Mouse (Mus musculus) neural tube, embryonic 12.5 days (tissue): ENCODE data around the gene Lin9. TPM values are rescaled to one million over a fixed set of nuclear protein-coding genes. Genes with fewer than 3 reads are reported as not detected.
"Not testable (repeated sequence)": the region's sequence is repeated elsewhere in the genome, so short reads cannot be mapped to it uniquely, and the experiment has no call there.

Source experiments
- ATAC-seq: fragments of 200-750 bp; cut with Nextera tagmentation; 2 replicates; pipeline ENCODE4 v1.8.0; 2017; ENCODE audit warnings: low read depth, mild to moderate bottlenecking, moderate TSS enrichment, moderate library complexity; ENCODE audit not compliant: low FRiP score
- H3K27ac ChIP-seq: fragments of 300-500 bp; sonication (generic); 2 replicates; pipeline ENCODE4 v1.5.1; 2016
- H3K27me3 ChIP-seq: fragments of 300-500 bp; sonication (generic); replicated peaks from 2 replicates; pipeline ENCODE4 v1.6.1; 2016; ENCODE audit warnings: mild to moderate bottlenecking
- H3K36me3 ChIP-seq: fragments of 300-500 bp; sonication (generic); 2 replicates; pipeline ENCODE4 v1.6.1; 2016; ENCODE audit warnings: mild to moderate bottlenecking
- H3K4me1 ChIP-seq: fragments of 300-500 bp; sonication (generic); 2 replicates; pipeline ENCODE4 v1.6.1; 2016
- H3K4me2 ChIP-seq: fragments of 300-500 bp; sonication (generic); replicated peaks from 2 replicates; pipeline ENCODE4 v1.6.1; 2016; ENCODE audit warnings: mild to moderate bottlenecking
- H3K4me3 ChIP-seq: fragments of 300-500 bp; sonication (generic); 2 replicates; pipeline ENCODE4 v1.5.1; 2016
- H3K9ac ChIP-seq: fragments of 300-500 bp; sonication (generic); 2 replicates; pipeline ENCODE4 v1.6.1; 2016; ENCODE audit warnings: mild to moderate bottlenecking
- H3K9me3 ChIP-seq: fragments of 300-500 bp; sonication (generic); 2 replicates; pipeline ENCODE4 v1.6.1; 2016; ENCODE audit warnings: mild to moderate bottlenecking
- WGBS: fragments of 180-500 bp; shearing (Covaris S2); methylation state at CpG from one replicate; pipeline ENCODE4 v1.1.7; 2016; 5-methylcytosine and 5-hydroxymethylcytosine counted together
- polyA plus RNA-seq: library from polyadenylated mRNA; unstranded; fragments of >200 nt; fragmentation: Nextera tagmentation; extraction: Ambion mirVana; gene quantifications from 2 replicates; pipeline ENCODE4 v1.2.1, GENCODE M21; 2016

Gene Lin9
- polyA plus RNA-seq, result 17.2 and 20.2 TPM in 2 replicates

GRCm38 (mm10) chr1:180641137-180641517 is at the start of gene Lin9:
TSS of gene Lin9 (plus strand) at chr1:180641150.
- no peaks in the 10 kb centered on the region for H3K9me3 ChIP-seq
- peak within 1 kb of the TSS; percentile 91 for H3K4me2 ChIP-seq
- H3K4me1 ChIP-seq, result peaks cover 19% of the 10 kb centered on the region
- H3K27me3 ChIP-seq, result no peaks in the 10 kb centered on the region
- no peaks in the 10 kb centered on the region for H3K36me3 ChIP-seq
- peak within 1 kb of the TSS; percentile 96 for H3K9ac ChIP-seq
- H3K27ac ChIP-seq, result peak within 1 kb of the TSS; percentile 75
- ATAC-seq, result peak; percentile 91
- peak within 1 kb of the TSS; percentile 97 for H3K4me3 ChIP-seq
- 0% methylated on average over 47 of the region's 47 CpGs for WGBS

DNA sequence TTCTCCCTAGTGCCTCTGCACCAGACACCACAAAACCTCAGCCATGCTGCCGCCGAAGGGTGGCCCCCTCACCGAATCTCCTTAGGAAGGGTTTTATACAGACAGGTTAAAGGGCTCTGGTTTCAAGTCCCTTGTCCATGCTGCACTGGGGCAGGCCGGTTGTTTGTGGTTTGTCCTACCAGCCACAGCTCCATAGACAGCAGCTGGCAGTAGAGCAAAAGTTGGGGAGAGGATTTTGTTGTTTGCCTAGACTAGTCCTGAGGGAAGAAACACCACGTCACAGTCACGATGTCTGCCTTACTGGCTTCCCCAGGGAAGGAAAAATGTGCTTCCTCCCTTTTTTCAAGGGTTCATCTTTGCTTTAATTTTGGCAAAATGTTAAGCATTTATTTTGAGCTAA is 40.4 kb upstream of the Lin9 start:
- H3K4me1 ChIP-seq, result no peaks in the 10 kb centered on the region
- H3K9me3 ChIP-seq, result no peaks in the 10 kb centered on the region
- no peaks in the 10 kb centered on the region for H3K27me3 ChIP-seq
- 95% methylated on average over 6 of the region's 6 CpGs for WGBS
- no peak overlapping the region for H3K4me3 ChIP-seq
- ATAC-seq, result no peak
- no peak overlapping the region for H3K4me2 ChIP-seq
- H3K36me3 ChIP-seq, result peaks cover 91% of the 10 kb centered on the region
- H3K27ac ChIP-seq, result no peak overlapping the region
- H3K9ac ChIP-seq, result no peak overlapping the region

GRCm38 (mm10) chr1:180601806-180602205 is 39.1 kb upstream of the Lin9 start:
- Histone ChIP-seq H3K9me3 (no peaks in the 10 kb centered on the region), H3K9ac (no peak overlapping the region), H3K4me2 (no peak overlapping the region), H3K27me3 (no peaks in the 10 kb centered on the region), H3K36me3 (peaks cover 82% of the 10 kb centered on the region), H3K4me1 (no peaks in the 10 kb centered on the region), H3K27ac (no peak overlapping the region), H3K4me3 (no peak overlapping the region)
- no peak for ATAC-seq
- 92% methylated on average over 6 of the region's 6 CpGs for WGBS

- Histone ChIP-seq H3K4me3 (no peak overlapping the region), H3K9ac (no peak overlapping the region), H3K27ac (no peak overlapping the region), H3K36me3 (peaks cover 54% of the 10 kb centered on the region), H3K27me3 (no peaks in the 10 kb centered on the region), H3K4me1 (no peaks in the 10 kb centered on the region), H3K4me2 (no peak overlapping the region), H3K9me3 (no peaks in the 10 kb centered on the region)
- no peak for ATAC-seq
- 75% methylated on average over 4 of the region's 4 CpGs for WGBS
Measured at GRCm38 (mm10) chr1:180604579-180604978, 36.4 kb upstream of the Lin9 start.

- H3K9ac ChIP-seq, result no peak overlapping the region
- H3K27me3 ChIP-seq, result no peaks in the 10 kb centered on the region
- no peak overlapping the region for H3K4me3 ChIP-seq
- no peak for ATAC-seq
- no peaks in the 10 kb centered on the region for H3K9me3 ChIP-seq
- H3K36me3 ChIP-seq, result peaks cover 39% of the 10 kb centered on the region
- no peak overlapping the region for H3K4me2 ChIP-seq
- 62% methylated on average over 3 of the region's 3 CpGs for WGBS
- no peak overlapping the region for H3K27ac ChIP-seq
- no peaks in the 10 kb centered on the region for H3K4me1 ChIP-seq
Measured at GRCm38 (mm10) chr1:180606106-180606505, 34.8 kb upstream of the Lin9 start.

GRCm38 (mm10) chr1:180606796-180607577 is 34.0 kb upstream of the Lin9 start:
- ATAC-seq, result no peak
- H3K9me3 ChIP-seq, result peaks cover 5% of the 10 kb centered on the region
- WGBS, result 67% methylated on average over 10 of the region's 10 CpGs
- H3K27me3 ChIP-seq, result no peaks in the 10 kb centered on the region
- H3K27ac ChIP-seq, result no peak overlapping the region
- no peak overlapping the region for H3K9ac ChIP-seq
- no peaks in the 10 kb centered on the region for H3K4me1 ChIP-seq
- no peak overlapping the region for H3K4me2 ChIP-seq
- H3K4me3 ChIP-seq, result no peak overlapping the region
- peaks cover 30% of the 10 kb centered on the region for H3K36me3 ChIP-seq

DNA sequence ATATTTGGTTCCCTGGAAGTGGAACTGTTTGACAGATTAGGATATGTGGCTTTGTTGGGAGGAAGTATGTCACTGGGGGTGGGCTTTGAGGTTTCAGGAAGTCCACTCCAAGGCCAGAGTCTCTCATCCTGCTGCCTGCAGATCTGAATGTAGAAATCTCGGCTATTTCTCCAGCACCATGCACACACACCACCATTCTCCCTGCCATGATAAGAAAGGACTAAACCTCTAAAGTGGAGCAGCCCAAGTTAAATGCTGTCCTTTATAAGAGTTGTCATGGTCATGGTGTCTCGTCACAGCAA is 33.4 kb upstream of the Lin9 start:
- Histone ChIP-seq H3K9ac (no peak overlapping the region), H3K4me3 (no peak overlapping the region), H3K4me2 (no peak overlapping the region), H3K27ac (no peak overlapping the region), H3K4me1 (no peaks in the 10 kb centered on the region), H3K36me3 (peaks cover 24% of the 10 kb centered on the region), H3K27me3 (no peaks in the 10 kb centered on the region), H3K9me3 (peaks cover 5% of the 10 kb centered on the region)
- ATAC-seq, result no peak
- 92% methylated on average over 2 of the region's 2 CpGs for WGBS

DNA sequence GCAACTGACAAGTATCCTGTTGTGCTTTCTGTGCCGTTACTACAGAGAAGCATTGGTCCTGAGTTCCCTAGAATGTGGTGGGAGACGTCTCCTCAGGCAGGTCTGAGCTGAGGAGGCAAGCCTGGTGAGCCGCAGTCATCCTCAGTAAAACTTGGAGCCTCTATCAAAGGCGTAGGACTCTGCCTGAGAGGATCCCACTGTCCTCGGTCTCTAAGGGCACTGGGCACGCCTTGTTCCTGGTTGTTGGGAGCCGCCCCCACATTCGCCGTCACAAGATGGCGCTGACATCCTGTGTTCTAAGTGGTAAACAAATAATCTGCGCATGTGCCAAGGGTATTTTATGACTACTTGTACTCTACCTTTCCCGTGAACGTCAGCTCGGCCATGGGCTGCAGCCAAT is 29.1 kb upstream of the Lin9 start:
- H3K27me3 ChIP-seq, H3K36me3 ChIP-seq, H3K4me1 ChIP-seq, H3K27ac ChIP-seq, H3K4me3 ChIP-seq, H3K9me3 ChIP-seq, H3K4me2 ChIP-seq, ATAC-seq, H3K9ac ChIP-seq: not testable (repeated sequence)
- WGBS, result 90% methylated on average over 11 of the region's 14 CpGs

GRCm38 (mm10) chr1:180616762-180617161 is 24.2 kb upstream of the Lin9 start:
- Histone ChIP-seq H3K9me3 (peaks cover under 1% of the 10 kb centered on the region; the same call in 1 of the 2 replicates), H3K27me3 (no peaks in the 10 kb centered on the region), H3K4me3 (no peak overlapping the region), H3K9ac (no peak overlapping the region), H3K27ac (no peak overlapping the region), H3K36me3 (no peaks in the 10 kb centered on the region), H3K4me1 (no peaks in the 10 kb centered on the region), H3K4me2 (no peak overlapping the region)
- WGBS, result 88% methylated on average over 3 of the region's 3 CpGs
- ATAC-seq, result no peak

DNA sequence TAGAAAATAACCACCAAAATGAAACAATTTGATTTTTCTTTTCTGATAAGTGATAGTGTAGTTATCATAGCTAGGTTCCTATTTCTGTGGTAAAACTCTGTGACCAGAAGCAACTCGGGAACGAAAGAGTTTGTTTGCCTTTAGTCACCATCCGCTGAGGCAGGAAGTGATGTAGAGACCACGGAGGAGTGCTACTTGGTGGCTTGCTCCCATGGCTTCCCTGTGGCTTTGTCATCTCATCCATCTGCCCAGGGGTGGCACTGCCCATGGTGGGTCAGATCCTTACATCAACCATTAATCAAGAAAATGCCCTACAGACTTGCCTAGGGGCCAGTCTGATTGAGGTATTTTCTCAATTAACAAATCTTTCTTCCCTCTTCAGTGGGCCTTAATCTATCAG is 18.6 kb upstream of the Lin9 start:
- Histone ChIP-seq H3K4me3 (no peak overlapping the region), H3K4me2 (no peak overlapping the region), H3K36me3 (no peaks in the 10 kb centered on the region), H3K27me3 (no peaks in the 10 kb centered on the region), H3K9me3 (peaks cover 3% of the 10 kb centered on the region; the same call in 1 of the 2 replicates), H3K4me1 (no peaks in the 10 kb centered on the region), H3K9ac (no peak overlapping the region), H3K27ac (no peak overlapping the region)
- ATAC-seq, result no peak
- 89% methylated on average over 4 of the region's 4 CpGs for WGBS

DNA sequence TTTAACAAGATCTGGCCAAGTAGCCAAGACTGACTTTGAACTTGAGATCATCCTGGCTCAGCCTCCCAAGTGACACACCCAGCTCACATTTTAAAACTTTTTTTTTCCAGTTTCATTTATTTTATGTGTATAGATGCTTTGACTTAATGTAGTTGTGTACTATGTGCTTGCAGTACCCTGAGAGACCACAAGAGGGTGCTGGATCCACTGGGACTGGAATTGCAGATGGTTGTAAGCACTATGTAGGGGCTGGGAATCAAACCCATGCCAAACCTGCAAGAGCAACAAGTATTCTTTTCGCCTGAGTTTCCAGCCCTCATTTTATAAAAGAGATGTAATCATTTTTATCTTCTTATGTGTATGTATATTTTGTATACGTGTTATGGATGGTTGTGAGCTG is 17.0 kb upstream of the Lin9 start:
- 92% methylated on average over 2 of the region's 2 CpGs for WGBS

DNA sequence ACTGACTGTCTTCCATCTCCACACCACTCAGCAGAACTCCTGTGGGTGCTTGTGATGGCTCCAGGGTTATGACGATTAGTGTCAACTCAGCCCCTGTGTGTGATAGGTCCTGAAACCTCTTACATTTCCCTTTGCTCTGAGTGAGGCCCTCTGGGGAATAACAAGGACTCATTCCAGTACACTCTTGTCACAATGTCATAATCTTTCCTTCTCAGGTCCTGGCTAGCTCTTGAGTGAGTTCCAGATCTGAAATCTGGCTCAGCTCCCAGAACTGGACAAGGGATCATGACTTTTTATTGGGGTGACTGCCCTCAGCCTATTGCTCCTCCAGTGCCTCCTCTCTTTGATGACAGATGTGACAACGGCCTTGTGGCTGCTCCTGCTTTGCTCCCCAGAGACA is 14.8 kb upstream of the Lin9 start:
- Histone ChIP-seq H3K36me3 (no peaks in the 10 kb centered on the region), H3K4me1 (no peaks in the 10 kb centered on the region), H3K27ac (no peak overlapping the region), H3K9ac (no peak overlapping the region), H3K9me3 (peaks cover 3% of the 10 kb centered on the region; the same call in 1 of the 2 replicates), H3K4me3 (no peak overlapping the region), H3K4me2 (no peak overlapping the region), H3K27me3 (no peaks in the 10 kb centered on the region)
- no peak for ATAC-seq
- WGBS, result 79% methylated on average over 2 of the region's 2 CpGs

More for the DNA sequence above, 17.0 kb upstream of the Lin9 start:
- H3K27me3 ChIP-seq, result no peaks in the 10 kb centered on the region
- no peak overlapping the region for H3K4me2 ChIP-seq
- no peaks in the 10 kb centered on the region for H3K4me1 ChIP-seq
- no peak overlapping the region for H3K9ac ChIP-seq
- no peak overlapping the region for H3K27ac ChIP-seq
- H3K4me3 ChIP-seq, result no peak overlapping the region
- no peaks in the 10 kb centered on the region for H3K36me3 ChIP-seq
- H3K9me3 ChIP-seq, result peaks cover 3% of the 10 kb centered on the region; the same call in 1 of the 2 replicates
- no peak for ATAC-seq

- ATAC-seq, result not testable (repeated sequence)
Measured at GRCm38 (mm10) chr1:180637796-180638195, 3.2 kb upstream of the Lin9 start.

More at GRCm38 (mm10) chr1:180637796-180638195, 3.2 kb upstream of the Lin9 start:
- H3K27ac ChIP-seq, H3K4me2 ChIP-seq, H3K27me3 ChIP-seq, H3K9me3 ChIP-seq, H3K36me3 ChIP-seq, H3K9ac ChIP-seq, H3K4me3 ChIP-seq: not testable (repeated sequence)
- H3K4me1 ChIP-seq, result peaks cover 19% of the 10 kb centered on the region
- 85% methylated on average over 2 of the region's 2 CpGs for whole genome bisulfite sequencing
